Mouse (Mus musculus) CD8-positive naive resting alpha-beta T cell, adult 2 months (primary cell): ENCODE measurements around the gene Sox4.

Experiments used
- DNase-seq, 2 experiments: peaks; one replicate each; pipeline ENCODE4 v3.0.0; 2022; ENCODE audit warnings: low read depth in 2 of 2, low spot score in 2 of 2

Sox4 gene

DNA sequence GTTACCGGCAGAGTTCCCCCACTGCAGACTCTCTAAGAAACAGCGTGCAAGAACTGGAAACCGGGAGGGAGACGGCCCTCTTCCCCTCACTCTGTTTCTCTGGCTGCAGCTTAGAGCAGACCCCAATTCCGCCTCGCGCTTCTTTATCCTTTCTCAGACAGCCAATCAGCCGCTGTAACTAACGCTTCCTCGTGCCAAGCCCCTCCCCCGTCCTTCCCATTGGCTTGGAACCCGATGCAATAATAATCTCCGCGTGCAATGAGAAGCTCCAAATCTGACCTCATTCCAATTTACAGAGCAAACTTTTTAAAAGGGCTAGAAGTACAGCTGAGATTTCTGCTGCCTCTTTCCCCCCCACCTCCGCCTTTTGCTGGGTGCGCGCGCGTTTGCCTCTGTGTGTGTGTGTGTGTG lies at the start of gene Sox4:
Sox4 (minus strand) TSS at position 133 of the 411 bp plus-strand sequence.
- peak; percentile 65 to 79 for DNase-seq

DNA sequence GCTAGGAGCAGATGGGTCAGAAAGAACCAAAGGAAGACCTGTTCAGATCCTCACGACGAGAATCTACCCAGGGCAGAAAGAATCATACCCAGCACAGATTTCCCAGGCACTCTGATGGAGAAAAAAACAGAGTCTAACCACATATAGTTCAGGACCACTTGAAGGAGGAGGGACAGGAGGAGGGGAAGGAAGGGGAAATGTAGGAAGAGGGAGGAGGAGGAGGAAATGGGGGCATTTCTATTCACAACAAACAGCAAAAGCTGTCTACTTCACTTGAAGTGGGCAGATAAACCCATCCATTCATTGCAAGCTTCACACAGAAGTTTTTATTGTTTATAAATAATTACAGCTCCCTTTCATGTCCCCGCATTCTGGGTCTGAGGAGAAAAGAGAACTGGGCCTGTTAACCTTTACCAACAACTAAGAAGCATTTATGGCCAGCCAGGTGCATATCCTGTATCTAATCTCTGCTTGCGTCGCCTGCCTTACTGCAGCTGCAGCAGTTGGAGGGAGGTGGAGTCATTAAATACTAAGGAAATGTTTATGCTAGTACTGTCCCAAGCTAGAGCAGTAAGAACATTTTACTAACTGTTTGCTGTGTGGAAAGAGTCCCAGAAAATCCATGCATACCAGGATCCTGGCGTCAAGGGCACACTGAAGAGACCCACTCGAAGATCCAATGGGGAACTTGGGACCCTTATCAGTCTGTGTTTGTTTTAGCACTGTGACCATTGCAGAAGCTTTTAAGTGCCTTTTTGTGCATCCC lies 38.6 kb upstream of the Sox4 start:
- no peak for DNase-seq

DNA sequence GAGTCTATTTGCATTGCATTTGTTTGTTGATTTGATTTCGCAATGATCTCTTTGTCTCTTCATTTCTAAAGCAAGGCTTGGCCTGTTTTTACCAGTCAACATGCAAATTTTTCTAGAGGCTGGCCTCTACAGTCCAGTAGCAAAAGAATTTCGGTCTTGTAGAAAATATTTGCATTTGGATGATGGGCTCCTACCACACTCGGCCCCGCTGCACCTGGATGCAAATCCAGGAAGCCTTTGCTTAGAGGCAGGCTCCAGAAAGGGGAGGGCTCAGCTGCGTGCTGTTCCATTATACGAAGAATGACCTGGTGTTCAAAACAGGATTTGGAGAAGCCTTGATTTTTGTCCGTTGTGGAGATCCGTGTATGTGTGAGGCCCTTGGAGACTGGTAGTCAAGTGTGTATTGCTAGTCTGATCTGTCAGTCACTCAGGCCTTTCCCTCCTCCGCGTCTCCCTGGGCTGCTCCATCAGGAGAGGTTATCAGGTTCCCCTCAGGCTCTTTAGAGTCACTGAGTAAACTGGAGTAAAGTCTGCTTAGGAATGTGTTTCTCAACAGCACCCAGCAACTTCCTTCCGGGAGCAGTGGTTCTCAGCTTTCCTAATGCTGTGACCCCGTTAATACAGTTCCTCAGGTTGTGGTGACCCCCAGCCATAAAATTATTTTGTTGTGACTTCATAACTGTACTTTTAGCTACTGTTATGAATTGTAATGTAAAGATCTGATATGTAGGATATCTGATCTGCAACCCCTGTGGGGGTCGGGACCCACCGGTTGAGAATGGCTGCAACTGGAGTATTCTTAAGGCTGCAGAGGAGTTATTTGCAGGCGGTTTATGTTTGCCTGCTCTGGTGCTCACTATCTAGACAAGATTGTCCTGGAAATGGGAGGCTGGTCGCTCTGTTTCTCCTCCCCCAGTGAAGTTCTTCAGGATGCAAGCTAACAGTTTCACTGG lies 35.5 kb upstream of the Sox4 start:
- DNase-seq = no peak

DNA sequence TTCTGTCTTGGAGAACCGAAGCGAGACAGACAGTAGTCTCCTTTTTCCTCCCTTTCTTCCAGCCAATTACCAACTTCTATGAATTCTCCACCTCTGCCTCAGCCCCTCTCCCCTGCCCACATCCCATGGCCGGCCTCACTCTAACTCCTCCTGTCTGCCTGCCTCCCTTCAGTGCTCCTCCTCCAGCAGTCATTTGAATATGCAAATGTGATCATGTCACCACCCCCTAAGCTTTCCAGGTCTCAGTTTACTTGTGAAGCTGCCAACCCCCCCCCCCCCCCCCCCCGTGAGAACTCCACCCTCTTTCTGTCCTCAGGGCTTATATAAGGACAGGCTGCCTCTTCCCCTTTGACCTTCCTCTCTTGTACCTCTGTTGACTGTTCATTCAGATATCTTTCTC lies 27.2 kb upstream of the Sox4 start:
- no peak for DNase-seq

DNA sequence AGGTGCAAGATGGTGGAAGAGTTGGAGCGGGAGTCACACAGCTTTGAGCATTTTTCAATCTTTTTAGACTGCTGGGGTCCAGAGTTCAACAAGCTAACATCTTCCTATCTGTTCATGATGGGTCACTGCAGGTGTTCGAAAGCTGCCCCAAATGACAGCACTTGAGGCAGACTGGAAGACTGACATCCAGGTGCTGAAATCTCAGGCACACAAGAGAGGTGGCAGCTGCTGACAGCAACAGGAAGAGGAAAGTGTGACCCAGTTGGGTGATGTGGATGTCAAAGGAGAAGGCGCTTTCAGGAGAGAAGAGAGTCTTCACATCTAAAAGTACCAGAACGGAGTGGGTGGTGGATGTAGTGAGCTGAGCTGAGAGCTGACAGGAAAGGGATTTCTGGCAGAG lies 21.5 kb upstream of the Sox4 start:
- DNase-seq = no peak

DNA sequence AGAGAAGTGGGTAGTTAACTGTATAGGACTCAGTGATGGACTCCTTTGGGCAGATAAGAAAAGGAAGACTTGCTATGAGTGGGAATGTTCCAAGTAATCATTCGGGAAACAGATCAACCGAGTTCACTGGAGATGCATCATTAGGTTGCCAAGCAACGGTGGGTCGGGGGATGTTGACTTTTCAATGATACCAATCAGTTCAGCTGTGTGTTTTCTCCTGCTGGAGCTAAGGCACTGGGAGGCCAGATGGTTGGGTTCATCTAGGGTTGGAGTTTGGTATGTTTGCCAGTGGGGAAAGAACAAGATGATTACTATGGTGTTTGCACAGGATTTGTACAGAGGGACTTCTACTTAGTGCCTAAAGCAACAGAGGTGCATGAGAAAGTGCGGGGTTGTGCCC lies 21.1 kb upstream of the Sox4 start:
- no peak for DNase-seq

DNA sequence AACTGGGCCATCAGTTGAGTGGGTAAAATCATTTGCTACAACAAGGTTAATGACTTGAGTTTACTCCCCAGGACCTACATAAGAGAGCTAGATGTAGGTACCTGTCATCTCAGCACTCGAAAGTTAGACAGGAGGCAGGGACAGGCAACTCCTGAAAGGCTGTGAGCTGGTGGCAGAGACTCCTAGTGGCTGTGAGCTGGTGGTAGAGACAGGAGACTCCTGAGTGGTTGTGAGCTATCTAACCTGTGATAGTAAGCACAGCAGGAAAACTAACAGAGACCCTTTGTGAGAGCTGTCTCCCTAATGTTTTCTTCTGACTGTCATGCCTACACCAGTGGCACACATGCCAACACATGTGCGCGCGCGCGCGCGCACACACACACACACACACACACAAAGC lies 7.4 kb upstream of the Sox4 start:
- DNase-seq = no peak

DNA sequence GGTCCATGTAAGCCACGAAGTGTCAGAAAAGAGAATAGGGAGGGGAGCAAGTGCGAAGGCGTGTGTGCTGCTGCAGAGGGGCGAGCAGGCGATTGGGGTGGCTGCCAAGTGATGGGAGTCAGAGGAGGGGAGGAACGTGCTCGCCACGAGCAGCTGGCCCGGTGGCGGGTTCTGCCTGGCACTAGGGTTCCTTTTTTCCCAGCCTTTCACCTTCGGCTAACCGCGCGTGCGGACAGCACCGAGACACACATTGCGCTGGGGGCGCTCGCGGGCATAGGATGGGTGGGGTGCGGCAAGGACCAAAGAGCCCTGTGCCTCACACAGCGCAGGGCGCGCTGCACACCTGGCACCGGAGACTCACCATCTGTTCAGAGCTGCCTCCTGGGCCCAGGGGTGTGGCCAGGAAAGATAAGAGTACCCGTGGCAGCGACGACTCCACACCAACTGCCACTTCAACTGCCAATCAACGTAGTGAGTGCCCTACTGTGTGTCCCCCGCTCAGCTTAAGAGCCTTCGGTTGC lies 6.0 kb upstream of the Sox4 start:
- DNase-seq = peak; percentile 61 to 73

DNA sequence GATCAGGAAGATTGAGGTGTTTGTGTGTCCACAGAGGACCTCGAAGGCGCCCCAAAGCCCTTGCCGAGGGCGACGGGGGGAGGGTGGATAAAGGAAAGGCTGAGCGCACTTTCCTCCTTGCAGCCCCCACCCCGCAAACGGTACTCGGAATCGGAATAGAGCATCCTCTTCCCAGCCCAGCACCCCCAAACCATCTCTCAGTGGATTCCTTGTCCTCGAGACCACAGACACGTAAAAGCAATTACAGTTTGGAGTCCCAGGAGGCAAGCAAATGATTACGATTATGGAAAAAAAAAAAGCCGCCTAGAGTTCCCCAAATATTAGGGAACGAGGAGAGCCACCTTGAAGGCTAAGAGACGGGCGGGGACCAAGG lies 5.5 kb upstream of the Sox4 start:
- DNase-seq = peak in 1 of 2 experiments; percentile 8

DNA sequence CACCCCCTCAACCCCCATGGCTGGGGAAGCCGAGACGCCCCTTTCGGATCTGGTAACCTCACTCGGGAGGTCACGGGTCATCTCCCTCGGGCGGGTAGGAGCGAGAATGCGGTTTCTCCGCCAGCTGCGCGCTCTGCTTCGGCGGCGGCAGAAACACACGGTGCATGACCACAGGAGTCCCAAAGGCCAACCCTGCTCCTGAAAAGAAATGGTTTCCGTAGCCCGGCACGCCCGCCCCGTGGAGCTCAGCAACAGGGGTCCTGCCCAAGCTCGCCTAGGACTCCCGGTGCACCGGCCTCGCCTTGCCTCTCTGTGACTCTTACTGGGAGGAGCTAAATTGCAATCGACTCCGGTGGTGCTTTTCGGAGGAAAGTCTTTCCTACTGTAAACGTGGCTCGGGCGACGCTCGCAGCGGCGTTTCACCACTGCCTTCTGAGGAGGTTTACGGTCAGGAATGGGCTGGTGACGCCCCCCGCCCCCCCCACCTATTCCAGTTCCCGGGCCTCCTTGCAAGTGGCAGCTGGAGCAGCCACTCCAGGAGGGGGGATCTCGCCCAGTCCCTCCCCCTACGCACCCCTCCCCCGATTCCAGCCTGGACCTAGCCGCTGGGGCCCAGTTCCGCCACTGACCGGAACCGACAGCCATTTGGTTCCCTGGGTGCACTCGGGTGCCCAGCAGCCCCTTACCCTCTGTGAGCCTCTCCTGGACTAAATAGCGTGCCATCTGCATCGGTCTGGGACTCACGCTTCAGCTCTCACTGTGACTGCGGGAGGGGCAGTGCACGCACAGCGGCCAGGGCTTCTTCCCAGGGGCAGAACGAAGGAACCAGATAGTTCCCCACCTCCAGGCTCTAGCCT lies 4.9 kb upstream of the Sox4 start:
- DNase-seq = peak; percentile 31 to 47

DNA sequence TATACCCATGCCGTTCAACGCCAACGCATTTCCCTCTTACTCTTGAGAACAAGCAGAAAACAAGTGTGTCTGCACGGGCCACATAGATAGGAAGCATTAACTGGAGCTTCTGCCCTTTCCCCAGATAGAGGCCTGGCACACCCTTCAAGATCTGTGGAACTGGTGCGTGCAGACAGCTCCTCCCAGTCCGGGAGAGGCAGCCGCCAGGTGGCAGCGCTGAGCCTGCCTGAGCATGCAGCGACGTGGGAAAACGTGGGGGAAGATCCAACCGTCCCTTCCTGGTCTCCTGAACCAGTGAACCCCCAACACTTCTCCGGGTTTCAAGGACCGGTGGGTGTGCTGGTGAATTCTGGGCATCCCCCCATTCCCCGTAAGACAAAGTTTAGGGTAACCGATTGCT lies 4.3 kb upstream of the Sox4 start:
- DNase-seq = peak; percentile 69 to 87

DNA sequence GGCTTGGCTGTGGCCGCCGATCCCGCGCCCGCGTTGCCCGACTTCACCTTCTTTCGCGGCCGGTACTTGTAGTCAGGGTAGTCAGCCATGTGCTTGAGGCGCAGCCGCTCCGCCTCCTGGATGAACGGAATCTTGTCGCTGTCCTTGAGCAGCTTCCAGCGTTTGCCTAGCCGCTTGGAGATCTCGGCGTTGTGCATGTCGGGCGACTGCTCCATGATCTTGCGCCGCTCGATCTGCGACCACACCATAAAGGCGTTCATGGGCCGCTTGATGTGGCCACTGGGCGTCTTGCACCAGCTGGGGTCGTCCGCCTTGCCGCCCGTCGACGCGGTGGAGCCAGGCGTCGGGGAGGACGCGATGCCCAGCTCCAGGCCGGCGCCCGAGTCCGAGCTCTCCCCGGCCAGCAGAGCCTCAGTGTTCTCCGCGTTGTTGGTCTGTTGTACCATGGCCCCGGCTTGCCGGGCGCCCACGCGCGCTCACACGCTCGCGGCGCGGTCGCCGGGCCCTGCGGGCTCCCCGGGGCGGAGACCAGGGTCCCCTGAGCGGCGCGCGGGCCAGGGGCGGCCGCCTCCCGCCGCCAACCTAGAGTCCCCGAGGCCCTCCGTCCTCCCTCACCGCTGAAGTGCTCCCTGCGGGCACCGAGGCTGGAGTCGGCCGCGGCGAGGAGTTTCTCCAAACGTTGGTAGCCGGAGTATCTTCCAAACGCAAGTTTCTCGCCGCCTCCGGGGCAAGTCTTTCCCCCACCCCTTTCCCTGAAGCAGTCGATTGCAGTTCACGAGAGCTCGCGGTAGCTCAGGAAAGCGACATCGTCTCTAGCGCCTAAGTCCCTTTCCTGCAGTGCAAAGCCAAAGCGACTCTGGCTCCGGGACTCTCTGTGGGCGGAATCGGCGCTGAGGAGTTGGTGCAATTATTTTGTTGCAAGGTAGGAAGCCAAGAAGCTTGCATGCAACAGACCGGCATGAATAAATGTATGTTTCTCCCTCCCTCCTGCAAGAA lies 639 bp downstream of the Sox4 start:
- peak; percentile 29 to 41 for DNase-seq

DNA sequence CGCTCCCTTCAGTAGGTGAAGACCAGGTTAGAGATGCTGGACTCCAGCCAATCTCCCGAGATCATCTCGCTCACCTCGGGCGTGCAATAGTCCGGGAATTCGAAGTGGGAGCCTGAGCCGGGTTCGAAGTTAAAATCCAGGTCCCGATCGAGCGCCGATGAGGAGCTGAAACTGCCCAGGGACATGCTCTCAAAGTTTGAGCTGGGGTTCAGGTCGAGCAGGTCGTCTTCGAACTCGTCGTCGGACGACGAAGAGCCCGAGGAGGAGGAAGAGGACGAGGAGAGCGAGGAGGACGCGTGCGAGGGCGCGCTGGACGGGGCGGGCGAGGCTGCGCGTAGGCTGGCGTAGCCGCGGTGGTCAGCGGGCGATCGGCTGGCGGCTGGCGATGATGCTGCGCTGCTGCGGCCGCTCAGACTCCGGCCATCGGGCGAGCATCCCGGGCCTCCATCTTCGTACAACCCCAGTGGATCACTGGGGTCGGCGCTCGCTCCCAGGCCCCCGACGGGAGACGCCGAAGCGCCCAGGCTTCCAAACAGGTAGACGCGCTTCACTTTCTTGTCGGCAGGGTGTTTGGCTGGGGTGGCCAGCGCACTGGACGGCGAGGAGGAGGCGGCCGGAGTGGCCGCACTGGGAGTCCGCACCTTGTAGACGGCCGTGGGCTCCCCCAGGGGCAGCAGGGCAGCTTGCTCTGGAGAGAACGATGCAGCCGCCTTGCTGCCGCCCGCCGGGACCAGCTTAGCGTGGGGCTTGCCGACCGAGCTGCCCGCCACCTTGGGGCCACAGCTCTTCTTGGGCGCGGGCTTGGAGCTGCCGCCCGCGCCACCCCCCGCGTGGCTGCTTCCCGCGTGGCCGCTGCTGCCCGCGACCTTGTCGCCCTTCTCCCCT lies 1.6 kb downstream of the Sox4 start:
- peak in 1 of 2 experiments; percentile 17 for DNase-seq

DNA sequence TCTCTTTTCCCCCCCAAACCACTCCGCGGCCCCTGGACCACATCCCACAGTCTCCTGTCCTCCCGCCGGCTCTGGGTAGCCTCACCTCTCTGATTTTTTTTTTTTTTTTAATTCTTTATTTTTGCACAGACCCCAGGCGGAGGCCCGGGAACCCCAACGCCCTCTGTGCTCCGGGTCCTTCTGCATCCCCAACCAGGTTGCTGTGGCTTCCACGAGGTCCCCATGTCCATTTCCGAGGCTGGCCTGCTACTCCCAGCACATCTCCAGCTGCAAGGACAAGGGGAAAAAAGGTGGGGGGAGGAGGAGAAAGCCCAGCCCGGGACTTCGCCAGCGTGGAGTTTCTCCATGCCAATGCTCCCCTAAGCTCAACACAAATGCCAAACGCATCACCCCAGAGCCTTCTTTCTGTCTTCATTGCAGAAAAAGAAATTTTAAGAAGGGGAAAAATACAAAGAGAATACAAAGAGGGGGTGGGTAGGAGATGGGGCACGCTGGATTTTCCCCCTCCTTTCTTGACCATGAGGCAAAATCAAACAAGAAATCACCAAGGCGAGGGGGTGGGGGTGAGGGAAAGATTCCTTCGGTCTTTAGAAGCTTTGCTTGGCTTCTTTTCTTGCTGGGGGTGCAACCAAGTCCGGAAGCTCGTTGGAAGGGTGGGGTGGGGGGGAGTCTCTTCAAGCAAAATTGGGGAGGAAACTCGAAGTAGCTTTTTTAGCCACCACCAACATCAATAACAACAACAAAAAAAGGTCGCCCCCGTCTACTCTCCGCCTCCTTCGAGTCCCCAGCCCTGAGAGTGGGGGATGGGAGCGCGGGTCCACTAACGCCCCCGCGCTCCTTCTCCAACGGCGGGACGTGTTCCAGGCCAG lies 2.7 kb downstream of the Sox4 start:
- no peak for DNase-seq

DNA sequence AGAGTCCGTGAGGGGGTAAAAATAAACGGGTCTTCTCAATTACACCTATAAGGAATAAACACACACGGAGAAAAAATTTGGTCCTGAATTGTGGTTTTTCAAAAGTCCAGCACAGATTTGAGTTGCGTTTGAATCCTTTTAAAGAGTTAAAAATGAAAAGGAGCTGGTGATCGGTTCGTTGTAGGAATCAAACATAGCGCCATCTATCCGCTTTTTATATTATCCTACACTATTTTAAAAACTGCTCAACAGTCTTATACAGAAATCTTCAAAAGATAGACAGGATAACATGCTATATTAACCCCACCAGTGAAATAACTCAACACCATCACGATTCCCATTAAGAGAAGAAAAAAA lies 3.3 kb downstream of the Sox4 start:
- peak in 1 of 2 experiments; percentile 9 for DNase-seq

DNA sequence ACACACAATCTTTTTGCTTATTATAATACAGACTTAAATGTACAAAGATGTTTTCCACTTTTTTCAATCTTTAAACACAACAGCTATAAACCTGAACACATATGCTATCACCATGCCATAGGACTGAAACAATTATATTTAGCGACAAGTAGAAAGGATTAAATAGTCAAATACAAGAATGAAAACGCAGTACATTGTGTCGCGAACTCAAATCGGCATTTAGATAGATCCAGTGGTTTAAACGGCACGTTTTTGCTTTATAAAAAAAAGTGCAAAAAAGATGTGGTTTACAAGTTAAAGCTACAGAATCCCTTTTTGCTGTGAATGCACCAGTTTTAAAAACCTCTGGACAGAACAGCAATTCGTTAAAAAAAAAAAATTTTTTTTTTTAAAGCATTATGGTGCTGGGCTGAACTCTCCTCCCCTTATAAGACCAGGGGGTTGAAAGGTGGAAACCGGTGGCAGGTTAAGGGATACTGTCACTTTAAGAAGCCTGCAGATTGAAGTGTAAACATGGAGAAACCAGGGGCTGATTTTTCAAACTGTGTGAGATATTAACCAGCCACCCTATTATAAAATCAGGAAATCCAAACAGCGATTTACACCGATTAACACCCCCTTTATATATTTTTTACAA lies 4.1 kb downstream of the Sox4 start:
- no peak for DNase-seq

DNA sequence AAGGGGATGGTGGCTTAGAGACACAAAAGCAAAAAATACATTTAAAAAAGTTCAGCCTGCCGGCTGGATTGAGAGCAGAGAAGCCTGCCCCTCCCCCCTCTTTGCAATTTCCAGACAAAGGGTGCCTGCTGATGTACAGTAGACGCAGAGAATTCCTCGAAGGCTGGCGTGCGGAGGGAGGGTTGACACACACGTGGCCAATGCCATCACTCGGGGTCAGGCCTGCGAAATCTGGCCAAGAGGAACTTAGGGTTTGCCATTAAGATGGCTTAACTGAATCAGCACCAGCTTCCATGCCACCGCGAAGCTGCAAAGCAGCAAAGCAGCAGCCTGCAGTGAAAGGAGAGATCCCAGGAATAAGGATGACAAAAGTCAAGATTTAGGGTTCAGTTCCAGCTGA lies 5.0 kb downstream of the Sox4 start:
- no peak for DNase-seq
